Mouse (Mus musculus) hindbrain, embryonic 14.5 days (tissue): ENCODE measurements at regions not wholly inside any gene's neighbourhood (a gene's known extent, or its start where the extent isn't known, plus 50 kb on each side); places are given as distances from the start of the nearest gene placed in this dataset.
A peak's percentile ranks its signal among the peaks of the same experiment; 100 is the strongest.
"Not testable (repeated sequence)": the region's sequence is repeated elsewhere in the genome, so short reads cannot be mapped to it uniquely, and the experiment has no call there.

Experiments used
- ATAC-seq: fragments of 200-750 bp; cut with Nextera tagmentation; 2 replicates; pipeline ENCODE4 v1.8.0; 2017; ENCODE audit warnings: moderate number of reproducible peaks, mild to moderate bottlenecking, moderate TSS enrichment, moderate library complexity; ENCODE audit not compliant: low FRiP score
- DNase-seq: peaks from one replicate; pipeline ENCODE4 v3.0.0-alpha.2; 2015; ENCODE audit warnings: low spot score
- H3K27ac ChIP-seq: fragments of 300-500 bp; sonication (generic); 2 replicates; pipeline ENCODE4 v1.5.1; 2014; ENCODE audit warnings: mild to moderate bottlenecking, moderate library complexity
- H3K27me3 ChIP-seq: fragments of 300-500 bp; sonication (generic); 2 replicates; pipeline ENCODE4 v1.6.1; 2014; ENCODE audit warnings: mild to moderate bottlenecking, low read length, mixed read lengths; ENCODE audit not compliant: control insufficient read depth, insufficient read depth
- H3K36me3 ChIP-seq: fragments of 300-500 bp; sonication (generic); replicated peaks from 2 replicates; pipeline ENCODE4 v1.6.1; 2014; ENCODE audit not compliant: control insufficient read depth, insufficient read depth
- H3K4me1 ChIP-seq: fragments of 300-500 bp; sonication (generic); replicated peaks from 2 replicates; pipeline ENCODE4 v1.6.1; 2014; ENCODE audit warnings: antibody characterized with exemption, low read length, mixed read lengths; ENCODE audit not compliant: control insufficient read depth, insufficient read depth
- H3K4me2 ChIP-seq: fragments of 300-500 bp; sonication (generic); replicated peaks from 2 replicates; pipeline ENCODE4 v1.6.1; 2014; ENCODE audit warnings: mild to moderate bottlenecking, moderate library complexity
- H3K4me3 ChIP-seq: fragments of 300-500 bp; sonication (generic); replicated peaks from 2 replicates; pipeline ENCODE4 v1.5.1; 2014; ENCODE audit warnings: mild to moderate bottlenecking, low read length
- H3K9ac ChIP-seq: fragments of 300-500 bp; sonication (generic); 2 replicates; pipeline ENCODE4 v1.6.1; 2014
- H3K9me3 ChIP-seq: fragments of 300-500 bp; sonication (generic); 2 replicates; pipeline ENCODE4 v1.6.1; 2016; ENCODE audit warnings: low read length; ENCODE audit not compliant: control insufficient read depth
- WGBS: fragments of 180-500 bp; shearing (Covaris S2); extraction: QIAGEN DNeasy Blood & Tissue Kit; methylation state at CpG from one replicate; pipeline ENCODE4 v1.1.7; 2014; 5-methylcytosine and 5-hydroxymethylcytosine counted together

DNA sequence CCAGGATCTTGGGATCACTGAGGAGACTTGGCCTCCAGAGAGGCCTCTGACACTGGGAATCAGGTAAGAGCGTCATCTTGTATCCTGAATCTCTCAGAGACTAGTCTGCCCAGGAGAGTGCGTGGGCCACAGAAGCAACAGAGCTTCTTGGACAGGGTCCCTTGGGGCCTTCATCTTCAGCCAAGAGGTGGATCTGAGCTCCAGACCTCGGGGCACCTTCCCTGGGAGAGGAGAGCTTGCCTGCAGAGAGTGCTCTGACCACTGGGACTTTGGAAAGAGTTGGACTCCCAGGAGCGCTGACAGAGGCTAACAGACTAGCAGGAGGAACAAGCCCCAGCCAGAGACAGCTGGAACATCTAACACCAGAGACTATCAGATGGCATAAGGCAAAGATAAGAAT is 73.9 kb upstream of the Gm15319 start:
- not testable (repeated sequence) for H3K9ac ChIP-seq, H3K27ac ChIP-seq, H3K9me3 ChIP-seq, H3K4me1 ChIP-seq, H3K4me3 ChIP-seq, H3K27me3 ChIP-seq, ATAC-seq, DNase-seq, H3K36me3 ChIP-seq, H3K4me2 ChIP-seq
- 65% methylated on average over 4 of the region's 4 CpGs for WGBS

DNA sequence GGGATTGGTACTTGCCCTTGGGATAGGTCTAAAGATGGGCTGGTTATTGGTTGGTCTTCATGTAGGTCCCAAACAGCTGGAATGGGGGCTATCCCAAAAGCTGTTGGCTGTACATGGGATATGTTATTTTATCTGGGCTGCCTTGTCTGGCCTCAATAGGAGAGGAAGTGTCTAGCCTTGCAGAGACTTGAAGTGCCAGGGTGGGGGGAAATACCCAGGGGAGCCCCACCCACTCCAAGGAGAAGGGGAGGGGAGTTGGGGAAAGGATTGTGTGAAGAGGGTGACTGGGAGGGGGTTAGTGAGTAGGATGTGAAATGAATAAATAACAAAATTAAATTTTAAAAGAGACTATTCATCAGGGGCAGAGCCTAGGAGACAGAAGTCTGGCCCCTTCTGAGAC is 70.2 kb upstream of the Gm15319 start:
- H3K9me3 ChIP-seq, H3K4me2 ChIP-seq, H3K36me3 ChIP-seq, H3K27me3 ChIP-seq, ATAC-seq, H3K4me3 ChIP-seq, H3K4me1 ChIP-seq, DNase-seq, H3K27ac ChIP-seq, H3K9ac ChIP-seq: not testable (repeated sequence)

DNA sequence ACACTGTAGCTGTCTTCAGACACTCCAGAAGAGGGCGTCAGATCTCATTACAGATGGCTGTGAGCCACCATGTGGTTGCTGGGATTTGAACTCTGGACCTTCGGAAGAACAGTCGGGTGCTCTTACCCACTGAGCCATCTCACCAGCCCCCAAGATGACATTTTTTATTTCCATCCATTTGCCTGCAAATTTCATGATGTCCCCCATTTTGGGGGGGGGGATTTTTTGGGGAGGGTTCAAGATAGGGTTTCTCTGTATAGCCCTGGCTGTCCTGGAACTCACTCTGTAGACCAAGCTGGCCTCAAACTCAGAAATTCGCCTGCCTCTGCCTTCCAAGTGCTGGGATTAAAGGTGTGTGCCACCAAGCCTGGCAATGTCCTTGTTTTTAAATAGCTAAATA is 66.5 kb upstream of the Gm15319 start:
- 83% methylated on average over 3 of the region's 4 CpGs for WGBS
- H3K4me2 ChIP-seq: not testable (repeated sequence)

DNA sequence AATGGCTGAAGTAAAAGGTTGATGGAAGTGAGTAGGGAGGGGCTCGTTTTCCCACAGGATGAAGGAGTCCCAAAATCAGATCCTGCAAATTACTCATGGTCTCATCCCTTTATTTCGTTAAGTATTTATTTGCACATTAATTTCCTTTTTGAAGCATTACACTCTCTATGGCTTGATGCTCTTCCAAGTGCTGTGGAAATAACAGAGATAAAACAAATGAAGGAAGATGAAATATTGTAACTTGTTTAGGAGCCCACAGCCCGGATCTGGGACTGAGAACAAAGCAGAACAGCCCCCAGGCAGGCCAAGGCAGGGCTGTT is 61.9 kb upstream of the Gm15319 start:
- 41% methylated on average over 3 of the region's 3 CpGs for WGBS
- Histone ChIP-seq H3K9ac (0 out of 2 replicates have a peak overlapping the region, but pooled peaks have one; percentile 72), H3K4me2 (peak overlapping the region; percentile 28), H3K4me3 (peak overlapping the region; percentile 42)
- H3K27ac ChIP-seq, H3K4me1 ChIP-seq, H3K36me3 ChIP-seq, ATAC-seq, H3K27me3 ChIP-seq, H3K9me3 ChIP-seq: not testable (repeated sequence)
- DNase-seq: peak; percentile 23

More for the DNA sequence above, 66.5 kb upstream of the Gm15319 start:
- H3K27ac ChIP-seq, ATAC-seq, H3K9ac ChIP-seq, H3K9me3 ChIP-seq, H3K27me3 ChIP-seq, DNase-seq, H3K4me3 ChIP-seq, H3K4me1 ChIP-seq, H3K36me3 ChIP-seq: not testable (repeated sequence)

DNA sequence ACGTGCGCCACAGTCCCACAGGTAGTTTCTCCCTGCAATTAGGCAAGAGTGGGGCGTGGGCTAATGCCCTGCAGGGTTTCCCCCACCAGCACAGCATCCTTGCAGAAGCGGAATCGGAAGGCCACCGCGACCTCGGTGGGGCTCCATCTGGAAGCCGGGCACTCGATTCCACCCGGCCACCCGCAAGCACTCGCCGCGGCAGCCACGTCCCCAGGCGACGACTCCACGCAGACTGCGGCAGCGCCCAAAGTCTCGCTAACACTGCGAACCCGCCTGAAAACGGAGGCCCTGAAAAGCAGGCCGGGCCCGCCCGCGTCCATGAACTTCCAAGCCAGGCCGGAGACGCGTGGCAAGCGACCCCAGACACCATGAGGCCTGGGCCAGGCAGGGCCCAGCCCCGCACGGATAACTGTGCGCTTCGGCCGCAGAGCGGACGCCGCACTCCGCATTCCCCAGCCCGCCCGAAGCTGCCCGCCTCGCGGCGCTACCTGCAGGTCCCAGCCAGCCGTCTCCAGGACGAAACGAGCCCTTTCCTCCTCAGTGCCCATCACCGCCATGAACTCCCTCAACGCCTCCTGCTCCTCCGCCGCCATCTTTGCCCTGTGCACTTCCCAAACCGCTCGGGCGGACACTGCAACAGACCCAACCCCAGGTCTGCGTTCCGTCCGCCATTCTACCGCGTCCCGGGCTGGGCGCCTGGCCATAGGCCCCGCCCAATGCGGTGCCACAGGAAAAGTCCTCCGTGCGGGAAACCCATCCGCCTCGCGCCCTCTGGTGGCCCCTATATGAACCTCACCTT is 61.3 kb upstream of the Gm15319 start:
- not testable (repeated sequence) for H3K36me3 ChIP-seq, H3K4me1 ChIP-seq, H3K27me3 ChIP-seq, H3K9me3 ChIP-seq
- DNase-seq (peak; percentile 100), ATAC-seq (peak; percentile 100)
- Histone ChIP-seq H3K9ac (peak overlapping the region; percentile 72), H3K4me2 (peak overlapping the region; percentile 28), H3K4me3 (peak overlapping the region; percentile 42), H3K27ac (peak overlapping the region; percentile 54)
- 2% methylated on average over 65 of the region's 72 CpGs for WGBS

DNA sequence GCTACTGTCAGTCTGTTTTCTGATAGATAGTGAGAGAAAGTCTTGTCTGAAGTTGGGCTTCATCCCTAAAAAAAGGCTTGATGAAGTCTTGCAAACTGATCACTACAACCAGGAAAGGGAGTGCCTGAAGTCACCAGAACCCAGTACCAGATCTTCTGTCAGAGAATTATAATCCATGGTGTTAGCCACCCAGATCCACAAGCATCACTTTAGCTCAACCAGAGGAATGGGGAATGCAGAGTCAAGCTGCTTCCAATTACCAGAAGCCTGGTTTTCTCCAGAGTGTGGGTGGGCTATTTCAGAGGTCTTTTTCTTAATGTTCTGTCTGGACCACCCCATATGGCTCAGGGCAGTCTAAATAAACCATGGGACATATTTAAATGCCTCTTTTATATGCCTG is 57.8 kb upstream of the Gm15319 start:
- not testable (repeated sequence) for H3K27me3 ChIP-seq, H3K4me3 ChIP-seq, H3K36me3 ChIP-seq, H3K9ac ChIP-seq, ATAC-seq, H3K4me2 ChIP-seq, DNase-seq, H3K27ac ChIP-seq, H3K9me3 ChIP-seq, H3K4me1 ChIP-seq
